Mouse (Mus musculus): Measurements from ENCODE around the gene Vmn1r127.
"Not testable (repeated sequence)": the region's sequence is repeated elsewhere in the genome, so short reads cannot be mapped to it uniquely, and the experiment has no call there.

Gene Vmn1r127

GRCm38 (mm10) chr7:21319761-21320160 lies at the start of gene Vmn1r127:
TSS of gene Vmn1r127 (minus strand) at chr7:21319861.
- not testable (repeated sequence) for DNase-seq

DNA sequence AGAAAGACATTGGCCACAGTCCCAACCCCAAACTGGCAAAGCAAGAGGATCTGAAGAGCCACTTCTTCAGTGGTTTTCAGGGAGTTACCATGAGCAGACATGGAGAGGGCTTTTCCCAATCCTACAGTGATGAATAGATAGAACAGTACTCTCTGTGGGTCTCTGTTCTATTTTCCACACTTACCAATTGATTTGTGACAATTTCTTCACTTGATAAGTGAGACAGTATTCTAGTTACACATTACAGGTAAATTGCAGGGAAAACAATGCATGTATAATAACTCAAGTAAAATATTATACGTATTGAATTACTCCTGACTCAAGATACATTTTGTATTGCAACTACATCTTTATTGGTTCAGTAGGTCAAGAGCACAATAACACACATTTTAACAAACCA lies 41.5 kb upstream of the Vmn1r127 start, which contains the start of gene Vmn1r129:
TSS of gene Vmn1r129 (minus strand) at position 101 of the 400 bp plus-strand sequence.
- DNase-seq = not testable (repeated sequence)

DNA sequence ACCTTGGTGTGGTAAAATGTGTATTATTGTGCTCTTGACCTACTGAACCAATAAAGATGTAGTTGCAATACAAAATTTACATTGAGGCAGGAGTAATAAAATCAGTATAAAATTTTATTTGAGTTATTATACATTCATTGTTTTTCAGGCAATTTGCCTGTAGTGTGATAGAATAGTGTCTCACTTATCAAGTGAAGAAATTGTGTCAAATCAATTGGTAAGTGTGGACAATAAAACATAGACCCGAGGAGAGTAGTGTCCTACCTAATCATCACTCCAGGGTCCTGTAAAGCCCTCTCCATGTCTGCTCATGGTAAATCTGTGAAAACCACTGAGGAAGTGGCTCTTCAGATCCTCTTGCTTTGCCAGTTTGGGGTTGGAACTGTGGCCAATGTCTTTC lies 29.4 kb upstream of the Vmn1r127 start, which contains the start of gene Vmn1r128:
TSS of gene Vmn1r128 (plus strand) at position 301 of the 400 bp plus-strand sequence.
- DNase-seq = not testable (repeated sequence)

DNA sequence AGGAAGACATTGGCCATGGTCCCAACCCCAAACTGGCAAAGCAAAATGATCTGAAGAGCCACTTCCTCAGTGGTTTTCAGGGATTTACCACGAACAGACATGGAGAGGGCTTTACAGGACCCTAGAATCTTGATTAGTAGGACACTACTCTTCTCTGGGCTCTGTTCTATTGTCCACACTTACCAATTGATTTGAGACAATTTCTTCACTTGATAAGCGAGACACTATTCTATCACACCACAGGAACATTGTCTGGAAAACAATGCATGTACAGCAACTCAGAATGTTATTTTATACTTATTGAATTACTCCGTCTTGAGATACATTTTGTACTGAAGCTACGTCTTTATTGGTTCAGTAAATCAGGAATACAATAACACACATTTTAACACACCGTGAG lies 18.3 kb downstream of the Vmn1r127 start, which contains the start of gene Vmn1r126:
TSS of gene Vmn1r126 (minus strand) at position 101 of the 400 bp plus-strand sequence.
- DNase-seq = not testable (repeated sequence)

- not testable (repeated sequence) for DNase-seq
Measured at GRCm38 (mm10) chr7:21271879-21272278, 47.8 kb downstream of the Vmn1r127 start, which contains the start of gene Vmn1r125. TSS of gene Vmn1r125 (plus strand) at chr7:21272179.

Data from lung, postnatal 4 days (tissue).